12 mouse cellular contexts compared by ENCODE assay signal in the genomic region with DNA sequence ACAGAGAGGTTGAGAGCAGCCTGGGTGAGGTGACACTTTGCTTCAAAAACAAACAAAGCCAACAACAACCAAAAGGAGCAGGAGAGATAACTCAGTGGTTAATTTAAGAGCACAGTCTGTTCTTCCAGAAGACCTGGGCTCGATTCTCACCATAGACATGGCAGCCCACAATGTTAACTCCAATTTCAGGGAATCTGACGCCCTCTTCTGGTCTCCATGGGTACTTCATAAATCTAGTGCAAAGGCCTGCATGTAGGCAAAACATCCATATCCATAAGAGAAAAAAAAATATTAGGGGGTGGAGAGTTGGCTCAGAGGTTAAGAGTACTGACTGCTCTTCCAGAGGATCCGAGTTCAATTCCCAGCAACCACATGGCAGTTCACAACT. TPM values are rescaled to one million over a fixed set of nuclear protein-coding genes. Genes with fewer than 3 reads are reported as not detected.
DNase-seq lines count a peak whose midpoint lies in the region; ATAC-seq and TF ChIP-seq lines count a peak whose summit lies in the region.
"Had no signal": no experiment of that assay in that cellular context is flagged by ENCODE, and none has a peak within 500 bp of the region (broad histone marks: within the 10 kb centered on the region; RNA-seq: fewer than 3 reads in every experiment).

No protein-coding gene starts in this region.

- no peaks in the 10 kb centered on the region for H3K27me3 ChIP-seq in kidney, adult 2 months (replicated peaks; ENCODE audit: control insufficient read depth, insufficient read depth, low read length)
- H3K27me3 ChIP-seq: forebrain, embryonic 13.5 days; neural tube, embryonic 13.5 days had no signal

- H3K4me3 ChIP-seq in kidney, adult 2 months (ENCODE audit: insufficient read depth, low read depth, low read length) = no peak overlapping the region
- H3K4me3 ChIP-seq: forebrain, embryonic 13.5 days; neural tube, embryonic 13.5 days had no signal

- no peak for ATAC-seq in monocyte, adult 5-6 weeks (replicated peaks; ENCODE audit: insufficient number of reproducible peaks, low FRiP score, low TSS enrichment, poor library complexity, severe bottlenecking)
- ATAC-seq: forebrain, embryonic 13.5 days had no signal

- no peaks in the 10 kb centered on the region for H3K36me3 ChIP-seq in kidney, adult 2 months (ENCODE audit: control insufficient read depth, insufficient read depth, low read length)

- DNase-seq in kidney, adult 2 months = no peak
- DNase-seq in kidney, adult 8-10 months = no peak
- DNase-seq in 3T3-L1 (ENCODE audit: low read depth, low spot score) (peak; percentile 50), 416B (ENCODE audit: low read depth) (peak; percentile 67)
- DNase-seq in brain, embryonic 14.5 days (ENCODE audit: low read depth) = no peak
- DNase-seq in right cerebral cortex, postnatal 4 days = no peak

- peaks cover 34% of the 10 kb centered on the region for H3K4me1 ChIP-seq in kidney, adult 2 months (ENCODE audit: control insufficient read depth, insufficient read depth, low read length)

- peak; percentile 26; the same call in 1 of the 2 replicates for TF ChIP-seq CTCF in kidney, adult 2 months (conservative IDR thresholded peaks at IDR 0.05; ENCODE audit: insufficient read depth, insufficient read length, low read depth, low read length)
- peak; percentile 12; the same call in 1 of the 2 replicates for TF ChIP-seq CTCF in brain, embryonic 14.5 days (IDR thresholded peaks at IDR 0.05; ENCODE audit: borderline replicate concordance, extremely low read depth, insufficient read depth, insufficient read length)

- no peak for TF ChIP-seq POLR2A in kidney, adult 2 months (IDR thresholded peaks at IDR 0.05; ENCODE audit: low read depth, low read length)
- TF ChIP-seq POLR2A in brain, embryonic 14.5 days (IDR thresholded peaks at IDR 0.05; ENCODE audit: borderline replicate concordance, extremely low read depth, insufficient read depth, insufficient read length, poor library complexity, severe bottlenecking) = no peak

- 67% methylated on average over 3 of the region's 3 CpGs for WGBS in kidney, adult 2 months

- no peak overlapping the region for H3K27ac ChIP-seq in kidney, adult 2 months (ENCODE audit: insufficient read depth, low read depth, low read length)
- H3K27ac ChIP-seq: forebrain, embryonic 13.5 days; macrophage; neural tube, embryonic 13.5 days had no signal

RNA-seq across cellular contexts. Expression of gene Clip2, which starts 7.0 kb away (rescaled TPM):
- 22.4 and 25.2 TPM in 2 replicates for polyA plus RNA-seq in kidney, adult 2 months (2012; rRNA removed)
- polyA plus RNA-seq in brain, embryonic 14.5 days (2012; rRNA removed) = 77.0 and 115 TPM in 2 replicates
- 18.2 to 30.1 TPM (median 20.4 TPM) in 3 replicates for total RNA-seq in monocyte, adult 5-6 weeks (2017)

RNA-seq across cellular contexts. Expression of gene Syna, which starts 14.7 kb away (rescaled TPM):
- 0.34 and 0.48 TPM in 2 replicates for polyA plus RNA-seq in kidney, adult 2 months (2012; rRNA removed)
- polyA plus RNA-seq in brain, embryonic 14.5 days (2012; rRNA removed) = 0.04 and 0.06 TPM in 2 replicates
- total RNA-seq in monocyte, adult 5-6 weeks (2017) = not detected in 3 replicates
- total RNA-seq: hematopoietic stem cell, adult 5-6 weeks had no signal
- polyA plus RNA-seq: embryonic facial prominence, embryonic 11.5 days; macrophage had no signal

RNA-seq across cellular contexts. Expression of gene Rfc2, which starts 35.9 kb away (rescaled TPM):
- polyA plus RNA-seq in kidney, adult 2 months (2012; rRNA removed) = 65.5 and 76.4 TPM in 2 replicates
- 192 and 242 TPM in 2 replicates for polyA plus RNA-seq in brain, embryonic 14.5 days (2012; rRNA removed)
- total RNA-seq in monocyte, adult 5-6 weeks (2017) = 50.7 to 69.7 TPM (median 58.7 TPM) in 3 replicates

Comparison
In these comparisons a context has a peak if more than half of its experiments do, and no peak if none do; other contexts are left out.
1. DNase-seq: peak in 3T3-L1 (single experiment) and 416B (single experiment); none in kidney, adult 2 months (single experiment), kidney, adult 8-10 months (0 of 2), brain, embryonic 14.5 days (single experiment) and right cerebral cortex, postnatal 4 days (single experiment).